Comparison of ENCODE assay signal across 10 mouse cellular contexts in genomic region chr9:53398388-53398700, GRCm38 (mm10). TPM values are rescaled to one million over a fixed set of nuclear protein-coding genes. Genes with fewer than 3 reads are reported as not detected.
A peak's percentile ranks its signal among the peaks of the same experiment; 100 is the strongest.
DNase-seq lines count a peak whose midpoint lies in the region; ATAC-seq lines count a peak whose summit lies in the region.
"Had no signal": no experiment of that assay in that cellular context is flagged by ENCODE, and none has a peak within 500 bp of the region (broad histone marks: within the 10 kb centered on the region; RNA-seq: fewer than 3 reads in every experiment).

No protein-coding gene starts in this region.

- H3K27ac ChIP-seq in heart, embryonic 12.5 days (ENCODE audit: poor library complexity, severe bottlenecking): no peak overlapping the region
- H3K27ac ChIP-seq: embryonic facial prominence, embryonic 13.5 days; limb, embryonic 13.5 days had no signal

- no peak for ATAC-seq in heart, embryonic 12.5 days (ENCODE audit: insufficient number of reproducible peaks, low FRiP score)
- ATAC-seq in megakaryocyte, adult 5-6 weeks (ENCODE audit: poor library complexity, severe bottlenecking): peak; percentile 95

- no peak overlapping the region for H3K4me3 ChIP-seq in heart, embryonic 12.5 days
- H3K4me3 ChIP-seq: embryonic facial prominence, embryonic 13.5 days; limb, embryonic 13.5 days had no signal

- H3K4me2 ChIP-seq in heart, embryonic 12.5 days: no peak overlapping the region
- H3K4me2 ChIP-seq: embryonic facial prominence, embryonic 13.5 days; limb, embryonic 13.5 days had no signal

- no peaks in the 10 kb centered on the region for H3K9me3 ChIP-seq in heart, embryonic 12.5 days (replicated peaks)
- H3K9me3 ChIP-seq: embryonic facial prominence, embryonic 13.5 days; limb, embryonic 13.5 days had no signal

- peak; percentile 47 to 85 for DNase-seq in heart, adult 18-20 months
- DNase-seq in 3T3-L1 (ENCODE audit: low read depth, low spot score) (peak; percentile 82), NIH3T3 (ENCODE audit: low read depth) (peak; percentile 80)
- peak; percentile 87 to 89 for DNase-seq in cerebellum, postnatal 10 days
- DNase-seq in induced T-regulatory cell, adult 2 months (ENCODE audit: low read depth): peak; percentile 92
- peak; percentile 31 to 77 for DNase-seq in thymus, postnatal 10 days (ENCODE audit: low spot score in 2 of 2)

- peaks cover 9% of the 10 kb centered on the region; the same call in 1 of the 2 replicates for H3K36me3 ChIP-seq in heart, embryonic 12.5 days

- H3K4me1 ChIP-seq in heart, embryonic 12.5 days (replicated peaks): peaks cover 9% of the 10 kb centered on the region

- no peaks in the 10 kb centered on the region for H3K27me3 ChIP-seq in heart, embryonic 12.5 days (replicated peaks)
- H3K27me3 ChIP-seq: embryonic facial prominence, embryonic 13.5 days; limb, embryonic 13.5 days had no signal

- H3K9ac ChIP-seq in heart, embryonic 12.5 days: no peak overlapping the region
- H3K9ac ChIP-seq: embryonic facial prominence, embryonic 13.5 days; limb, embryonic 13.5 days had no signal

- 5% methylated on average over 5 of the region's 5 CpGs for WGBS in heart, embryonic 12.5 days

RNA-seq across cellular contexts. Expression of gene 4930550C14Rik, which starts 3.8 kb away (rescaled TPM):
- not detected for total RNA-seq in heart, adult 18-20 months (2021)
- 0.23 and 1.0 TPM in 2 replicates for polyA plus RNA-seq in heart, embryonic 12.5 days (2016; fragmentation: Nextera tagmentation; extraction: Ambion mirVana)
- not detected in 2 replicates for total RNA-seq in megakaryocyte, adult 5-6 weeks (2015)
- 0.18 TPM in 1 of 2 replicates, not detected in the other for total RNA-seq in megakaryocyte, adult 5-6 weeks (2017)

RNA-seq across cellular contexts. Expression of gene Kdelc2, which starts 14.5 kb away (rescaled TPM):
- total RNA-seq in heart, adult 18-20 months (2021): 1 to 10 TPM; 8.1 to 9.0 TPM
- polyA plus RNA-seq in heart, embryonic 12.5 days (2016; fragmentation: Nextera tagmentation; extraction: Ambion mirVana): 24.2 and 27.1 TPM in 2 replicates
- total RNA-seq in megakaryocyte, adult 5-6 weeks (2015): 3.9 and 4.0 TPM in 2 replicates
- total RNA-seq in megakaryocyte, adult 5-6 weeks (2017): 4.2 and 4.6 TPM in 2 replicates
